Mouse (Mus musculus) gastrocnemius, adult 8-10 months (tissue): ENCODE data around the gene Apom. TPM values are rescaled to one million over a fixed set of nuclear protein-coding genes. Genes with fewer than 3 reads are reported as not detected.
A peak's percentile ranks its signal among the peaks of the same experiment; 100 is the strongest.

Experiments
- DNase-seq, 2 experiments: peaks; one replicate each; pipeline ENCODE4 v3.0.0; 2022; ENCODE audit warnings: low spot score in 2 of 2
- total RNA-seq, 4 experiments: library from RNA; stranded (reverse); gene quantifications; 2 replicates each; pipeline ENCODE4 v1.2.4; 2022

Gene Apom
- total RNA-seq, 4 experiments from 2014 or later, result not detected

- no peak for DNase-seq
Measured at GRCm38 (mm10) chr17:35158850-35159593, 27.2 kb upstream of the Apom start.

- no peak for DNase-seq
Measured at GRCm38 (mm10) chr17:35157661-35158175, 25.9 kb upstream of the Apom start.

- DNase-seq, result no peak
Measured at GRCm38 (mm10) chr17:35157254-35157653, 25.4 kb upstream of the Apom start.

- DNase-seq, result no peak
Measured at GRCm38 (mm10) chr17:35156461-35157200, 24.8 kb upstream of the Apom start.

GRCm38 (mm10) chr17:35155451-35155850, 23.6 kb upstream of the Apom start:
- DNase-seq, result no peak

GRCm38 (mm10) chr17:35154616-35155015, 22.8 kb upstream of the Apom start:
- no peak for DNase-seq

- DNase-seq, result no peak
Measured at GRCm38 (mm10) chr17:35153931-35154330, 22.1 kb upstream of the Apom start.

GRCm38 (mm10) chr17:35153077-35153476, 21.2 kb upstream of the Apom start:
- no peak for DNase-seq

GRCm38 (mm10) chr17:35152121-35152520, 20.3 kb upstream of the Apom start:
- no peak for DNase-seq

- no peak for DNase-seq
Measured at GRCm38 (mm10) chr17:35147922-35148639, 16.2 kb upstream of the Apom start.

- DNase-seq, result no peak
Measured at GRCm38 (mm10) chr17:35147348-35147747, 15.5 kb upstream of the Apom start.

GRCm38 (mm10) chr17:35146139-35146538, 14.3 kb upstream of the Apom start:
- DNase-seq, result no peak

GRCm38 (mm10) chr17:35141971-35142370, 10.1 kb upstream of the Apom start:
- DNase-seq, result no peak

GRCm38 (mm10) chr17:35140490-35140996, 8.7 kb upstream of the Apom start:
- no peak for DNase-seq

- DNase-seq, result no peak
Measured at GRCm38 (mm10) chr17:35139269-35139668, 7.4 kb upstream of the Apom start.

- no peak for DNase-seq
Measured at GRCm38 (mm10) chr17:35135591-35136320, 3.9 kb upstream of the Apom start.

- DNase-seq, result peak; percentile 93 to 94
Measured at GRCm38 (mm10) chr17:35134801-35135590, 3.1 kb upstream of the Apom start, which contains the start of gene Bag6. Bag6 (plus strand) TSS chr17:35135178.

GRCm38 (mm10) chr17:35133517-35133916, 1.7 kb upstream of the Apom start:
- DNase-seq, result no peak

GRCm38 (mm10) chr17:35132174-35132560, 317 bp upstream of the Apom start:
- DNase-seq, result no peak

- DNase-seq, result no peak
Measured at GRCm38 (mm10) chr17:35131038-35131437, 812 bp downstream of the Apom start.
